Mouse (Mus musculus): ENCODE data around the gene Fgf23.

Fgf23 gene

GRCm38 (mm10) chr6:127108368-127109060 lies 35.8 kb downstream of the Fgf23 start:
- in situ Hi-C loops (cut with MboI; ENCODE audit: unreplicated experiment in 2 of 2), result loop anchor here (10.0 to 25.0 kb wide), 2 partner anchors 154 to 296 kb away; no protein-coding TSS in a partner anchor

- in situ Hi-C loops (cut with MboI; ENCODE audit: unreplicated experiment in 2 of 2), result loop anchor here (10.0 to 25.0 kb wide), 2 partner anchors 155 to 297 kb away; no protein-coding TSS in a partner anchor
Observed at GRCm38 (mm10) chr6:127109402-127109930, 36.8 kb downstream of the Fgf23 start, which contains the start of gene Tigar. TSS of gene Tigar (minus strand) at chr6:127109557.

- in situ Hi-C loops (cut with MboI; ENCODE audit: unreplicated experiment in 2 of 2), result loop anchor here in 1 of 2 experiments (25.0 kb wide), 1 partner anchor 303 kb away; no protein-coding TSS in a partner anchor
Observed at GRCm38 (mm10) chr6:127114753-127115456, 42.2 kb downstream of the Fgf23 start.

GRCm38 (mm10) chr6:127122221-127122806 lies 49.6 kb downstream of the Fgf23 start:
- in situ Hi-C loops (cut with MboI; ENCODE audit: unreplicated experiment in 2 of 2), result loop anchor here (10.0 to 25.0 kb wide), 2 partner anchors 310 to 318 kb away; no protein-coding TSS in a partner anchor

- in situ Hi-C loops (cut with MboI; ENCODE audit: unreplicated experiment in 2 of 2), result loop anchor here (10.0 to 25.0 kb wide), 2 partner anchors 311 to 318 kb away; no protein-coding TSS in a partner anchor
Observed at GRCm38 (mm10) chr6:127122996-127123395, 50.3 kb downstream of the Fgf23 start.

GRCm38 (mm10) chr6:127123506-127123905 lies 50.8 kb downstream of the Fgf23 start:
- in situ Hi-C loops (cut with MboI; ENCODE audit: unreplicated experiment in 2 of 2), result loop anchor here (10.0 to 25.0 kb wide), 2 partner anchors 311 to 319 kb away; no protein-coding TSS in a partner anchor

- in situ Hi-C loops (cut with MboI; ENCODE audit: unreplicated experiment in 2 of 2), result loop anchor here in 1 of 2 experiments (10.0 to 25.0 kb wide), 2 partner anchors 325 to 1233 kb away; partner anchors contain the start of genes Foxm1, Rhno1 and Tulp3
Observed at GRCm38 (mm10) chr6:127129659-127130058, 57.0 kb downstream of the Fgf23 start.

- in situ Hi-C loops (cut with MboI; ENCODE audit: unreplicated experiment in 2 of 2), result loop anchor here in 1 of 2 experiments (25.0 kb wide), 1 partner anchor 1232 kb away; the partner anchor contains the start of genes Foxm1, Rhno1 and Tulp3
Observed at GRCm38 (mm10) chr6:127130377-127130776, 57.7 kb downstream of the Fgf23 start.

Measured in v-Abl transformed pro-B cells (cell line).